Mouse (Mus musculus) right cerebral cortex, postnatal 36 days (tissue): ENCODE data around the gene Gm20777.
"Not testable (repeated sequence)": the region's sequence is repeated elsewhere in the genome, so short reads cannot be mapped to it uniquely, and the experiment has no call there.

Source experiments
- DNase-seq, 2 experiments: peaks; one replicate each; pipeline ENCODE4 v3.0.0; 2022; ENCODE audit warnings: low spot score in 2 of 2, mixed read lengths in 1 of 2

Gm20777 gene

DNA sequence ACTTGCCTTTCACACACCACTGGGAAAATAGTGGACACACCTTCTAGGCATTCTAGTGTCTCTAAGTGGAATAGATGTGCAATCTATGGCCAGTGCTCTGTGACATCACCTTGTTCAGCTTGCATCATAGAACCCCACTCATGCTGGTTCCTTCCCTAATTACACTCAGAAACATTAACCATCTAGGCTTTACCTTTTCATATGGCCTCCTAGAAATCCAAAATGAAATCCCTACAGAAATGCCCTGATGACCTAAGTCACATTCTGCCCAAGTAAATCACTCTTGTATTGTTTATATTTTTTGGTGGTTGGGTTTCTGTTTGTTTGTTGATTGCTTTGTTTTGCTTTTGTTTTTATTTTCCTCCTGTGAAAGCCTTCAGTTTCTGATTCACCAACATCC lies at the start of gene Gm20777:
Gene Gm20777 (minus strand): TSS at position 101 of the 400 bp plus-strand sequence.
- not testable (repeated sequence) for DNase-seq

GRCm38 (mm10) chrY:10709551-10709950 lies 42.7 kb downstream of the Gm20777 start:
- DNase-seq, result peak in 1 of 2 experiments; percentile 3

- not testable (repeated sequence) for DNase-seq
These were observed 43.5 kb downstream of the Gm20777 start for GRCm38 (mm10) chrY:10708761-10709160.

DNA sequence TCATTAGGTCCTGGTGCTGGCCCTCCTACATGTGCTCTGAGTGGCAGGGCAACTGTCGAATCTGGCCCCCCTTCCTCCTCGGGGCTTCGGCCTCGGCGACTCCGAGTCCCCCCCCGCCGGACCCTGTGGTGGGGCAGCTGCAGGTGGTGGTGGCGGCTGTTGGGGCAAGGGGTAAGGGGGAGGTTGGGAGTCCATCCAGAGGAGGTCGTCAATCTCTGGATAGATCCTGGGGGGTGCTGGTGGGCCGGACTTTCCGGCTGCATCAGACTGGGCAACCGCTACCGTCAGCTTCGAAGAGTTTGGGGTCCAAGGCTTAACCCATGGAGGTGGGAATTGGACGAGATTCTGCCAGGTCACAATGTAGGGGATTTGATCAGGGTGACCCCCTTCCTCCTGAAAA lies 44.0 kb downstream of the Gm20777 start:
- not testable (repeated sequence) for DNase-seq

DNA sequence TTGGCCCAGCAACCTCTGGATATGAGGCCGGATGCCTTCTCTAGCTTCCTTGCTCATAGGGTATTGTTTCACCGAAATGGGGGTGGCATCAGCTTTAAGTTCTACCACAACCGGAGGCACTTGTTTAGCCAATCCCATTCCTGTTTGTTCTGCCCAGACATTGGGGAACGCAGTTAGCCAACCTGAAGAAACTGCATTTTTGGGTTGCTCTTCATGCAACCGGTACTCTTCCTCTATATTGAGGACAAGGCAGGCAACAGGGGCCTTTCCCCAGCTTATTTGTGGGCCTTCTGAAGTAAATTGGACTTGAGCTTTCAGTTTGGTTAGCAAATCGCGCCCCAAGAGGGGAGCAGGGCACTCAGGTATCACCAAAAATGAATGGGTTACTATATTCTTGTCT lies 45.6 kb downstream of the Gm20777 start:
- not testable (repeated sequence) for DNase-seq
